Mouse (Mus musculus) neural tube, embryonic 15.5 days (tissue): Measurements from ENCODE around the gene Myrfl. TPM values are rescaled to one million over a fixed set of nuclear protein-coding genes. Genes with fewer than 3 reads are reported as not detected.

Experiments
- ATAC-seq: fragments of 200-750 bp; cut with Nextera tagmentation; 2 replicates; pipeline ENCODE4 v1.8.0; 2017; ENCODE audit warnings: mild to moderate bottlenecking, moderate TSS enrichment, moderate library complexity; ENCODE audit not compliant: low FRiP score
- H3K27ac ChIP-seq: fragments of 300-500 bp; sonication (generic); replicated peaks from 2 replicates; pipeline ENCODE4 v1.5.1; 2015; ENCODE audit warnings: mild to moderate bottlenecking, inconsistent platforms
- H3K27me3 ChIP-seq: fragments of 300-500 bp; sonication (generic); replicated peaks from 2 replicates; pipeline ENCODE4 v1.6.1; 2015; ENCODE audit warnings: inconsistent platforms
- H3K36me3 ChIP-seq: fragments of 300-500 bp; sonication (generic); 2 replicates; pipeline ENCODE4 v1.6.1; 2015; ENCODE audit warnings: inconsistent platforms
- H3K4me1 ChIP-seq: fragments of 300-500 bp; sonication (generic); 2 replicates; pipeline ENCODE4 v1.6.1; 2015; ENCODE audit warnings: inconsistent platforms
- H3K4me2 ChIP-seq: fragments of 300-500 bp; sonication (generic); 2 replicates; pipeline ENCODE4 v1.6.1; 2015; ENCODE audit warnings: inconsistent platforms, mild to moderate bottlenecking, moderate library complexity
- H3K4me3 ChIP-seq: fragments of 300-500 bp; sonication (generic); replicated peaks from 2 replicates; pipeline ENCODE4 v1.5.1; 2015; ENCODE audit warnings: mild to moderate bottlenecking, inconsistent platforms
- H3K9ac ChIP-seq: fragments of 300-500 bp; sonication (generic); replicated peaks from 2 replicates; pipeline ENCODE4 v1.6.1; 2015; ENCODE audit warnings: mild to moderate bottlenecking, inconsistent platforms
- H3K9me3 ChIP-seq: fragments of 300-500 bp; sonication (generic); replicated peaks from 2 replicates; pipeline ENCODE4 v1.6.1; 2016; ENCODE audit warnings: inconsistent platforms
- WGBS: fragments of 180-500 bp; shearing (Covaris S2); methylation state at CpG from one replicate; pipeline ENCODE4 v1.1.7; 2015; ENCODE audit warnings: mixed read lengths; 5-methylcytosine and 5-hydroxymethylcytosine counted together
- polyA plus RNA-seq: library from polyadenylated mRNA; unstranded; fragments of >200 nt; fragmentation: Nextera tagmentation; extraction: Ambion mirVana; gene quantifications from 2 replicates; pipeline ENCODE4 v1.2.1, GENCODE M21; 2015

The Myrfl gene
- polyA plus RNA-seq, 1 experiment from 2014 or later, result not detected

DNA sequence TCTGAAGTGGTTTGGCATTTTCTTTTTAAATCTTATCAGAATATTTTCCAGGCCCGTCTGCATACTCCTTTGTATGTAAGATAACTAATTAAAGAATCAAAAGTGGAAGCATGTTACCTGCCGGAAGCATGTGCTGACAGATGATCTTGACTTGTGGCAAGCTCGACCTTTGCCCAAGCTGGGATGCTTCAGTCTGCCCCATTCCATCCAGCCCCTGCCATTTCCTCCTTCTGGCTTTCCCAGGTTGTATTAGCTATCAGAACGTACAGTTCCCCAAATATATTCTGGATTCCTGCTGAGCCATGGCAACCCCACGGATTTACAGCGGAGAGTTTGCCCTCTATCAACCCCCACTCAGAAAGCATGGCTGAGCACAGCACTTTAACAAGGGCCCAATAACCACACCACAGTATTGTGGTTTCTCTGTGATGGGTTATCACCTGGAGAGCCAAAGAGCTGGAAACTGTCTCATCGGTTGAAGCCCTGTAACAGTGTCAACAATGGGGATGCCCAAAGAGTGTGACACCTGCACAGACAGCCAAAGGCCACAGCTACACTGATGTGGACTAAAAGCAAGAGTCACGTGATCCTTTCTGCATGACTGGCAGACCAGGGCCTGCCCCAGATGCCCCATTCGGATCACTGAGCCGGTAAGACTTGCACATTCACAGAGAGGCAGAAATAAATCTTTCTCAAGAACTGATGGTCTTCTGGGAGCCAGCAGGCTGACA is 150.3 kb downstream of the Myrfl start:
- Histone ChIP-seq H3K36me3 (no peaks in the 10 kb centered on the region), H3K27ac (no peak overlapping the region), H3K9me3 (no peaks in the 10 kb centered on the region), H3K27me3 (no peaks in the 10 kb centered on the region), H3K9ac (no peak overlapping the region), H3K4me3 (no peak overlapping the region), H3K4me1 (no peaks in the 10 kb centered on the region), H3K4me2 (no peak overlapping the region)
- ATAC-seq, result no peak
- 56% methylated on average over 10 of the region's 10 CpGs for WGBS

DNA sequence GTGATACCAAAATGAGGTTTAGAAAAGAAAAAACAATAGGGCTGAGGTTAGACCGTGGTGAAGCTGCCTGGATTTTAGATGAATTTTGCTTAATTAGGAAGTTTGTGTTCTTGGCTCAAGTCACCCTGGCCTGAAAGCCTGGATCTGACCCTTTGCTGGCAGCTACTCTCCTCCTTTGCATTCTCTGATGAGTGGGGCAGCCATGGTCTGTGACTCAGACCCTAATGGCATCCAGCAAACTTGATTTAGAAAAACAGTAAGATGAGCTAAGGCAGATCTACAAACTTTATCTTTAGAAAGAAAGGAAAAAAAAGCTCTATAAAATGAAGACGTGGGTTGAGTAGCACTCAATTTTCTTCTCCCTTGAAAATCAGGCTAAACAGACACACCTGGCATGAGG is 154.0 kb downstream of the Myrfl start:
- H3K36me3 ChIP-seq, result no peaks in the 10 kb centered on the region
- no peaks in the 10 kb centered on the region for H3K9me3 ChIP-seq
- WGBS, result 88% methylated on average over 2 of the region's 2 CpGs
- H3K4me3 ChIP-seq, result no peak overlapping the region
- no peak overlapping the region for H3K9ac ChIP-seq
- no peaks in the 10 kb centered on the region for H3K27me3 ChIP-seq
- H3K4me1 ChIP-seq, result no peaks in the 10 kb centered on the region
- no peak for ATAC-seq
- no peak overlapping the region for H3K27ac ChIP-seq
- no peak overlapping the region for H3K4me2 ChIP-seq

DNA sequence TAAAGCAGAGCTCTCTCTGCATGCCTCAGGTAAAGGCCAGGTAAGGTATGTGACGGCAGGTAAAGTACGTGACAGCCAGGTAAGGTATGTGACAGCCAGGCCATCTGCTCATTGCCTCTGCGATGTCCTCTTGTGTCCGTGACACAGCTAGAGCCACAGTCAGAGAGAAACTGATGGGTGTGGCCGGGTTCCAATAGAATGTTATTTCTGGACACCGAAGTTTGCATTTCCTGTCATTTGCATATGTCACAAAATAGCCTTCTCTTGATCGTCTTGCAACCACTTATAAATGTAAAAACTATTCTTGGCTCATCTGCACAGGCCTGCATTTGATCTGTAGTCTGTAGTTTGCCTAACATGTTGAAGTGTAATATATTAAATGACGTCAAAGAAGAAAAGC is 154.5 kb downstream of the Myrfl start:
- WGBS, result 93% methylated on average over 8 of the region's 8 CpGs

DNA sequence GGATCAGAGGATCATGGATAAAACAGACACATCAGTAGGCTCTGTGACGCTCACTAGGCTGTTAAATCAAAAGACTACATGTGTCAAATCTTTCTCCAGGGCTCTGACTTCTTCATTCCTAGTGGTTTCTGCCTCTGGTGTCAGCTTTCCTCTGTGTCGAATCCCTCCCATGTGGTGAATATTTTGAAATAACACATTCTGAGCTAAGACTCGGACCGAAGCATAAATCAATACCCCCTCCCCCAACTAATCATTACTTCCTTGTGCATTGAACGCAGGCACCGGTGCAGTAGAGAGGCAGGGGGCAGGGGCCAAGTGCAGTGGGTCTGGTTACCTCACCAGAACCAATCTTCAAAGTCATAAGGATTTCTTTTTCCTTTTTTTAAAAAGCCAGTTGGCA is 155.4 kb downstream of the Myrfl start:
- H3K27me3 ChIP-seq, result no peaks in the 10 kb centered on the region
- ATAC-seq, result no peak
- no peak overlapping the region for H3K9ac ChIP-seq
- H3K4me1 ChIP-seq, result no peaks in the 10 kb centered on the region
- H3K4me3 ChIP-seq, result no peak overlapping the region
- no peak overlapping the region for H3K27ac ChIP-seq
- WGBS, result 61% methylated on average over 6 of the region's 6 CpGs
- H3K4me2 ChIP-seq, result no peak overlapping the region
- H3K9me3 ChIP-seq, result no peaks in the 10 kb centered on the region
- H3K36me3 ChIP-seq, result no peaks in the 10 kb centered on the region

More for the DNA sequence above, 154.5 kb downstream of the Myrfl start:
- Histone ChIP-seq H3K4me1 (no peaks in the 10 kb centered on the region), H3K9ac (no peak overlapping the region), H3K9me3 (no peaks in the 10 kb centered on the region), H3K36me3 (no peaks in the 10 kb centered on the region), H3K4me2 (no peak overlapping the region), H3K4me3 (no peak overlapping the region), H3K27ac (no peak overlapping the region), H3K27me3 (no peaks in the 10 kb centered on the region)
- ATAC-seq, result no peak

DNA sequence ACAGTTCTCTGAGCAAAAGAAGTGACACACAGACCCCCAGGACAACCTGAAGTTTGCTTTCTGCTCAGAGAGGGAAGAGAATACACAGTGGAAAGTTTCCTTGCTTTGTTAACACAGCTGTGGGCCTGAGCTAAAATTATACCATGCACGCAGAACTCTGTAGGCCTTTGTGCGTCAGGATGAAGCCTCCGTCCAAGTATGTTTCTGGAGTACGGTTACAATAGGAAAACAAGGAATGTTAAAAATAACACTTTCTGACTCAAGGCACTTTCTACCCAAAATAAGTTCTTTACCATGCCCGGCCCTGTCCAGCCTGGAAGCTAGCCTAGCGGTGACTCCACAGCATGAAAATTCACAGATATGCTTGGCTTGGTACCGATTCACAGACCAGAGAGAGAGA is 156.6 kb downstream of the Myrfl start:
- Histone ChIP-seq H3K27ac (no peak overlapping the region), H3K4me2 (no peak overlapping the region), H3K4me3 (no peak overlapping the region), H3K4me1 (no peaks in the 10 kb centered on the region), H3K36me3 (no peaks in the 10 kb centered on the region), H3K27me3 (no peaks in the 10 kb centered on the region), H3K9me3 (no peaks in the 10 kb centered on the region), H3K9ac (no peak overlapping the region)
- WGBS, result 85% methylated on average over 7 of the region's 7 CpGs
- ATAC-seq, result no peak

DNA sequence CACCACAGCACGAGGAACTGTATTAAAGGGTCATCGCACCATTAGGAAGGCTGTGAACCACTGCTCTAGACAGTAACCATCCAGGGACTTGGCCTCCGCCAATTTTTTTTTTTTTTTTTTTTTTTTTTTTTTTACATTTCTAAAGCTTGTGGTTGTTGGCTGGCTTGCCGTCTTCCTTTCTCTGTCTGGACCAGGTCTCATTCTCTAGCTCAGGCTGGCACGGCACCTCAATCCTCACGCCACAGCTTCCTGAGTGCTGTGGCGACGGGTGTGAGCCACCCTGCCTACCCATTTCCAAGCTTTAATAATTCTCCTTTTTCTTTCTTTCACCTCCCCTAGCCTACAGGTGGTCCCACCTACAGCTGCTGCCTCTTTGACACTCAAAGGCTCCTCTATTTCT is 158.2 kb downstream of the Myrfl start:
- no peaks in the 10 kb centered on the region for H3K27me3 ChIP-seq
- WGBS, result 84% methylated on average over 8 of the region's 8 CpGs
- H3K9me3 ChIP-seq, result no peaks in the 10 kb centered on the region
- no peak for ATAC-seq
- H3K4me2 ChIP-seq, result no peak overlapping the region
- H3K36me3 ChIP-seq, result no peaks in the 10 kb centered on the region
- H3K9ac ChIP-seq, result no peak overlapping the region
- H3K27ac ChIP-seq, result no peak overlapping the region
- H3K4me3 ChIP-seq, result no peak overlapping the region
- H3K4me1 ChIP-seq, result no peaks in the 10 kb centered on the region

DNA sequence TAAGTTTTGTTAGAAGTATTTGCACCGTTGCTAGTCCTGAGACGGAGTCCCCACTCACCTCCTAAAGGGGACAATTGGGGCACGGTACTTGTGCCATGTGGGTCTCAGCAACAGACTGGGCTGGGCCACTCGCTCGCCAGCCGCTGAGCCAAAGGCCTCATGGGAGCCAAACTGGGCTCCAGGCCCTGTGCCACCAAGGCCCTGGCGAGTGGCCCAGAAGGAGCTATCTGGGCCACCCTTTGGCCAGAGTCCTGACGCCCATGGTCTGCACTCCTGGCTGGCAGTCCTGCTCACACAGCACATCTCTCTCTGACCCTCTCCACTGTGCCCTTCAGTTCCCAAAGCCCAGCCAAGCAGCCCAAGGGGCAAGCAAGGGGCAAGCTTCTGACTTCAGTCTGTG is 161.1 kb downstream of the Myrfl start:
- H3K4me3 ChIP-seq, result no peak overlapping the region
- no peak for ATAC-seq
- H3K9me3 ChIP-seq, result no peaks in the 10 kb centered on the region
- H3K9ac ChIP-seq, result no peak overlapping the region
- H3K27ac ChIP-seq, result no peak overlapping the region
- 80% methylated on average over 8 of the region's 8 CpGs for WGBS
- no peaks in the 10 kb centered on the region for H3K36me3 ChIP-seq
- H3K4me1 ChIP-seq, result no peaks in the 10 kb centered on the region
- no peaks in the 10 kb centered on the region for H3K27me3 ChIP-seq
- no peak overlapping the region for H3K4me2 ChIP-seq

DNA sequence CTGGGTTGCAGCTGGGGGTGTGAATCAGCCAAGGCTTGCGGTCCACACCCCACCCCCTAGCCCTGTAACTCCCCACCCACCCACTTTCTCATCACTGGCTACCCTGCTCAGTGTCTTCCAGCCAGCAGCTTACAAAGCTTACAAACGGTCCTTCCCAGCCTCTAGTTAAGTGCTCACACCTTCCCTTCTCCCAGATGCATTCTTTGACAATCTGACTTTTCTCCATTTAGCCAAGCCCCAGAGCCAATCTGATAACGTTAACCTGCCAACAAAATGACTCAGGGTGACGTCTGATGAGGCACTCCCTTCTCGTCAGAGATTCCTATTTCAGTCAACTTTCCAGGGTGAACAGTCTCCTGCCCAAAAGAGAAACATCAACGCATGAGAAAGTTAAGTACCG is 163.1 kb downstream of the Myrfl start:
- no peak overlapping the region for H3K9ac ChIP-seq
- H3K27me3 ChIP-seq, result no peaks in the 10 kb centered on the region
- no peaks in the 10 kb centered on the region for H3K36me3 ChIP-seq
- H3K9me3 ChIP-seq, result no peaks in the 10 kb centered on the region
- no peak overlapping the region for H3K4me2 ChIP-seq
- H3K27ac ChIP-seq, result no peak overlapping the region
- 87% methylated on average over 7 of the region's 7 CpGs for WGBS
- H3K4me3 ChIP-seq, result no peak overlapping the region
- no peaks in the 10 kb centered on the region for H3K4me1 ChIP-seq
- ATAC-seq, result no peak

DNA sequence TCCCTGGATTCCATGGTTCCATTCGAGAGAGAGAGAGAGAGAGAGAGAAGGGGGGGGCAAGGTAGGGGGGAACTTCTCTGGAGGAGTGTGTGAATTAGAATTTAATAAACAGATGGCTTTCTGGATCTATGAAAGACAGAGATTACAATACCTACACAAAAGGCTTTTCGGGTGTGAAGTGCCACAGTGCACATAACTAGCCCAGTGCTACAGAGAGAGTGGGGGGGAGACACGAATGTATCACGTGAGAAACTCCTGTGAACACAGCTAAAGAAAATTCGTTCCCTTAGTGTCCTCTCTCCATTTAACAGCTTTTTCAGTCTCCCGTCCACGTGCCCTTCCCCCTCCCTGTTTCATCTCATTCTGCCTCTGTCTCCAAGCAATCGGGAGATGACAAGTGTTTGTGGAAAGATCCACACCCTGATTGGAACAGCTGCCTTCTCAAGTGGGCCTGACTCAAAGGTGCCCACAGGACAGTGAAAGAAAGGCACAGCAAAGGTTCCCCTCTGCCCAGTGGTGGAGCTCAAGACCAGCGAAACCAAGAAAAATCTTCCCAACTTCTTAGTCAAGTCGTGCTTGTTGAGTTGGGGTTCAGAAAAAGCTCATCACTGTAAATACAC is 166.6 kb downstream of the Myrfl start:
- H3K4me3 ChIP-seq, result no peak overlapping the region
- peaks cover 11% of the 10 kb centered on the region for H3K4me1 ChIP-seq
- no peaks in the 10 kb centered on the region for H3K27me3 ChIP-seq
- no peak overlapping the region for H3K27ac ChIP-seq
- no peaks in the 10 kb centered on the region for H3K36me3 ChIP-seq
- no peak overlapping the region for H3K9ac ChIP-seq
- 70% methylated on average over 10 of the region's 10 CpGs for WGBS
- no peak overlapping the region for H3K4me2 ChIP-seq
- no peaks in the 10 kb centered on the region for H3K9me3 ChIP-seq
- ATAC-seq, result no peak

DNA sequence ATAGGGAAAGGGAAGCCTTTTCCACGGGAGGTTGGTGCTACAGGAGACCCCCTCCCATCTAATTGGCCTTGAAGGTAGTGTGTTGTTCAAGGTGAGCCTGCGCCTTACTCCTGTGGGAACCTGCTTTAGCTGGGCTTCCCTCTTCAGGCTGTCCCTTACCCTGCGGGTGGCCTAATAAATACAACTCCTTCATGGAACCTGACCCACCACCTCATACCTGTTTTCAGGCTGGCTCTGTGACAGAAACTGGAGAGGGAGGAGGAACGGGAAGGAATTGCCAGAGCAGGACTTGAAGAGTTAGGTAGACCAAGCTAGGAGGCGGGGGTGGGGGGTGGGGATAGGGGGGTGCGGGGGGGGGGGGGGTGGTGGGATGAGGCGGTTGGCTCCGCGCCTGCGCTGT is 167.9 kb downstream of the Myrfl start:
- no peak for ATAC-seq
- 82% methylated on average over 9 of the region's 10 CpGs for WGBS
- Histone ChIP-seq H3K9me3 (no peaks in the 10 kb centered on the region), H3K4me2 (no peak overlapping the region), H3K36me3 (no peaks in the 10 kb centered on the region), H3K9ac (no peak overlapping the region), H3K4me1 (peaks cover 11% of the 10 kb centered on the region), H3K4me3 (no peak overlapping the region), H3K27me3 (no peaks in the 10 kb centered on the region), H3K27ac (no peak overlapping the region)

DNA sequence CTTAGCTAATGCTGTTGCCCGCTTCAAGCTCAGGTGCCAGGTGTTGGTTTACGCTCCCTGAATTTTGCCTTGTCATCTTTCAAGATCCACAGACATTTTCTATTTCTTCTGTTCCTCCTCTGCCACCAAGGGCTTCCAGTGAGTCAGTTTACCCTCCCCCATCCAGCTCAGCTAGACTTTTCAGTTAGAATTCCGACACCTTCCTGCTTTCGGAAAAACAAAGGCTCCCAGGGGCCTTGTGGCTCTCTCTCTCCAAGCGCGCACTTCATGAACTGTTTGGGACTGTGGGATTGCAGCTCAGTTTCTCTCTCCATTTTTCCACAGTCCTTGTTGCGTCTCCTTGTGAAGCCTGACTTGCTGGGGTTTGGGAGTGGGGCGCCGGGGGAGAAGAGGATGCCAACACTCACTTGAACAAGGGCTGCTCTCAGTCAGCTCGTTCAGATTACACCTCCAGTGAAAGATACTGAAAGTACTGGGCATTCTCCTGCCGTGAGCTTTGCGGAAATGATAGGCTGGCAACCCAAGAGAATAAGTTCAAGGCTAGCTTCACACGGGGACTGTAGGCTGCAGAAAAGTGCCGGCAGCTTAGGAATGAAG is 168.9 kb downstream of the Myrfl start:
- Histone ChIP-seq H3K27me3 (no peaks in the 10 kb centered on the region), H3K4me3 (no peak overlapping the region), H3K9me3 (no peaks in the 10 kb centered on the region), H3K36me3 (no peaks in the 10 kb centered on the region), H3K4me2 (peak overlapping the region; percentile 39), H3K9ac (no peak overlapping the region), H3K27ac (no peak overlapping the region), H3K4me1 (peaks cover 11% of the 10 kb centered on the region)
- WGBS, result 39% methylated on average over 14 of the region's 14 CpGs
- ATAC-seq, result no peak
